Mouse (Mus musculus): Measurements from ENCODE around the gene Ifitm6.
"Not testable (repeated sequence)": the region's sequence is repeated elsewhere in the genome, so short reads cannot be mapped to it uniquely, and the experiment has no call there.

The Ifitm6 gene

DNA sequence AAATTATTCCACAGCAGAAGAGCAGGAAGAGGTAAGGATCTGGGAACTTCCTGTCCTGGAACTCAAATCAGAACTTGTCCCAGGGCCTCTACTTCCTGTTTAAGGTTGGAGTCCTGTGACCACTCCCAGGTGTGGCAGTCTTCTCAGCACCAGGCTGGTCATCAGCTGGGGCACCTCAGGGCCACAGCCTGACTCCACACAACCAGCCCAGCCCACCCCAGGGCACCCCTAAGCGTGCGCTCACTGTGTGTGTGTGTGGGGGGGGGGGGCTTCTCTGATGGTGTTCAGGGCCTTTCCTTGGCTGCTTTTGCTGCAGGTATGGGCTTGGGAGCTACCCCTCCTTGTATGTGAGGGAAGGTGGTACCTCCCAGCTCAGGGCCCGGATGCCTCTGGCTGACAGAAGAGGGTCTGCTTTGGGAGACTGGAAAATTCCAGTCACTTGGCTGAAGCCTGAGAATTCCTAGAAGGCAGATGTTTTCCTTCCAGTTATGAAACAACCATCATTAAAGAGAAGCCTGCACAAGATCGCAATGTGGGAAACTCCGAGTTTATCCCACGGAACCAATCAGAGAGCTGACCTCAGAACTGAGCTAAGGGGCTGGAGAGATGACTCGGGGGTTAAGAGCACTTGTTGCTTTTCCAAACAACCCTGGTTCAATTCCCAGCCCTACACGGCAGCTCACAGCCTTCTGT, 46.1 kb downstream of the Ifitm6 start:
- DNase-seq (ENCODE audit: low read depth, low spot score) = no peak

DNA sequence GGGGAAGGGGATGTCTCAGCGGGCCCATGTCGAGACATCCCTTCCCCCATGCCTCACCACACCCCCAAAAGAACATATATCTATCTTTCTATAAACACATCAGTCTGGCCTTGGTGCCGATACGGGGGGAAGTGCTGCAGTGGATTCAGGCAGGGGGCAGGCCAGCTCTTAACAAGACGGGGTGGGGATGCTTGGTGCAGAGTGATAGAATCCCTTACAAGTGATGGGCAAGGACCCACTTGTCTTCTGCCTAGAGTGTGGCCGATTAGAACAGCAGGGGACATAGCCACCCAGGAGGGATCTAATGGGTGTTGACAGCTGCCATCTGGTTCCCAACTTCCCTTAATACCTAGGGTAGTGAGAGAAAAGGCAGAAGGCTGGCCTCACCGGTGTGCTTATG, 46.8 kb downstream of the Ifitm6 start:
- no peak for DNase-seq (ENCODE audit: low read depth, low spot score)

DNA sequence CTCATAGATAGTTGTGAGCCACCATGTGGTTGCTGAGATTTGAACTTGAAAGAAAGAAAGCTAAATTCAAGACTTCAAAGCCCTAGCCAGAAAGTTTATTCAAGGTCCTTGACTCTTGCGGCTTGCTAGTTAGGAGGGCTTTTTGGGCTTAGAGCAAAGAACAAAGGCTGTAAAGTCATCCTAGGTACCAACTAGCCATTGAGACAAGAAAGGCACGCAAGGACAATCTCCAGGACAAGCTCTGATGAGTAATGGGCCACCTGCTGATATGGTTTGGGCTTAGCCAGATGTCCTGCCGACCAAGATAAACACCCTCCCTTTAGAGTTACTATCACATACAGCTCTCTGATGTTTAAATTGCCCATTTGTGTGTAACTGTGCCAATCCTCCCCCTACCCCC, 49.0 kb downstream of the Ifitm6 start:
- not testable (repeated sequence) for DNase-seq (ENCODE audit: low read depth, low spot score)

DNA sequence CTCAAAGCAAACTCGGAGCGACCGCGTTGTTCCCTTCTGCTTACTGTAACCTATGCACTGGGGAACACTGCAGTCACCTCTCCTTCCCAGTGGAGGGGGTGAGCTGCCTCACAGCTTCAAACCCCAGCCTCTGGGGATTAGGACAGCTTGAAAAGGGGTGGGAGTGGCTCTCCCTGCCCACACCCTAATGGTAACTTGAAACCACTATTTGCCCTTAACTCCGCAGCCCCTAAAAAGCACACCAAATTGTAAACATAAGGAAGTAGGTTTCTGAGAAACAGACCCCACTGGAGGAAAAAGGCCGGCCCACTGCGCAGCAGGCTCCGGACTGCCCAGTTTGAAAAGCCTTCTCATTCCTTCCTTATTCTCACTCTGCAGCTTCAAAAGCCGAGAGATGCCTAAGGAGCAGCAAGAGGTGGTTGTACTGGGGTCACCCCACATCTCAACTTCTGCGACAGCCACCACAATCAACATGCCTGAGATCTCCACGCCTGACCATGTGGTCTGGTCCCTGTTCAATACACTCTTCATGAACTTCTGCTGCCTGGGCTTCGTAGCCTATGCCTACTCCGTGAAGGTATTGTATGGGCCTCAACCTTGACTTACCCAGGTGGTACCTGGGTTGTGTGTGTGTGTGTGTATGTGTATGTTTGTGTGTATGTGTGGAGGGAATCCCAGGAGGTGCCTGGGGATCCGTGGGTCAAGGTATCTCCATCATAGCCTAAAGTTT, 49.7 kb downstream of the Ifitm6 start:
- DNase-seq (ENCODE audit: low read depth, low spot score) = no peak

DNA sequence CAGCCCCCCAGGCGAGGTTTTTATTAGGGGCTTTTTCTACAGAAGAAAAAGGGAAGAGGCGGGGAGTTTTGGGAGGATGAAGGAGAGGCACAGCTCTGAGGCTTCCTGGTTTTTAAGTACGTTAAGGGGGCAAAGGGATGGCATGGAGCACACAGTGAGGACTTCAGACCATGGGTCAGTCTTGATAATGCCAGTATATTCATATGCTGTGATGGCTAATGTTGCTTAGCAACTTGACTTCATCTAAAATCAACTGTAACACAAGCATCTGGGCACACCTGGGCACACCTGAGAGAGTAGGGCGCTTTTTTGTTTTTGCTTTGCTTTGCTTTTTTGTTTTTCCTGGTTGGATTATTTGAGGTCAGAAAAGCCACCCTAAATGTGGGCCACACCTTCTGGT, 50.8 kb downstream of the Ifitm6 start, which contains the start of gene Ifitm1:
Gene Ifitm1 (plus strand): TSS at position 301 of the 400 bp plus-strand sequence.
- DNase-seq (ENCODE audit: low read depth, low spot score) = no peak
